Mouse (Mus musculus): ENCODE measurements at regions not wholly inside any gene's neighbourhood (a gene's known extent, or its start where the extent isn't known, plus 50 kb on each side); places are given as distances from the start of the nearest gene placed in this dataset.
"Not testable (repeated sequence)": the region's sequence is repeated elsewhere in the genome, so short reads cannot be mapped to it uniquely, and the experiment has no call there.

GRCm38 (mm10) chr13:111860931-111861330 is 52.1 kb upstream of the Map3k1 start:
- no peak for DNase-seq (ENCODE audit: low spot score in 2 of 2)

DNA sequence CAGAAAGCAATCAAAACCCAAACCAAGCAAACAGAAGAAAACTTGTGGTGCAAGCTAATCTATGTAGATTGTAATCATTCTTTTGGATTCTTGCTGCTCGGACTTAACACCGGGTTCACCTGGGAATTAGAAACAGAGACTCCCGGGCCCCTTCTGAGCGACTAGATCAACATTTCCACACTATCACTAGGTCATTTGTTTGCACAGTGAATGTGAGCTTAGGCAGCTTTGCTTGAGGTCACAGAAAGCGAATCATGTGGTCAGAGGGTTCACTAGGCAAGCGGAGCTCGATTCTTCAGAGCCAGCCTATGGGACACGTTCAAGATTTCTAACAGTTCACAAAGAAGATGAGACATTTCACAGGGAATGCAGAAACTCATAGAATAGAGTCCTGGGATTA is 53.5 kb upstream of the Map3k1 start:
- no peak for DNase-seq (ENCODE audit: low spot score in 2 of 2)

DNA sequence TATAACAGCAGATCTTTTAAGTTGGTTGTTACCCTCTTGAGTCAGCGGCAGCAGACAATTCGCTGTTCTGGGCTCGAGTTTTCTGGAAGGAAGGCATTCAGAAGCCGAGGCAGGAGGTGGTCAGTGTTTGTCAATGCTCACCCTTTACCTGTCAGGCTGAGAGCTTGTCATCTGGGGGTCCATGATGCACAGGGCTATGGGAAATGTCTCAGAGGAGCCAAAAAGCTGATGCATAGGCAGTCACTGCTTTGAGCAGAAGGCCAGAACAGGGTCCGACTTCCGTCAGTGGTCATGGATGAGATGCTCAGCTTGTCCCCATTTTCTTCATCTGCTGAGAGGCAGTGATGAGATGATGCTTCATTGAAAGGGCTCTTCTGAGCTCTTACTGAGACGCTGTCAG is 57.2 kb upstream of the Map3k1 start:
- no peak for DNase-seq (ENCODE audit: low spot score in 2 of 2)

DNA sequence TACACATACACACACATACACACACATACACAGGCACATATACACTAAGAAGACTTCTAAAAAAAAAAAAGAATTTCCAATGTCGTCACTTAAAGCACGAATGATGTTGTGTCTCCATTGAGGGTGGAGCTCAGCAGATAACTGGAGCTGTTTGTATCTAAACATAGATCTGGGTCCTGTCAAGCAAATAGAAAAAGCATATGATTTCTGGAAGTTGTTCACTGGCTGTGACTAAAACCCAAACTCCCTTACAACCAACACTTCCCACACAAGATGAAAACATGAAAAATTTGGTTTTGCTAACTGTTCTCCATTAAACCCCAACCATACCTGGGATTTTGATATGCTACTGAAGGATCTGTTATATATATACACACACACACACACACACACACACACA is 58.5 kb upstream of the Map3k1 start:
- DNase-seq (ENCODE audit: low spot score in 2 of 2): no peak

DNA sequence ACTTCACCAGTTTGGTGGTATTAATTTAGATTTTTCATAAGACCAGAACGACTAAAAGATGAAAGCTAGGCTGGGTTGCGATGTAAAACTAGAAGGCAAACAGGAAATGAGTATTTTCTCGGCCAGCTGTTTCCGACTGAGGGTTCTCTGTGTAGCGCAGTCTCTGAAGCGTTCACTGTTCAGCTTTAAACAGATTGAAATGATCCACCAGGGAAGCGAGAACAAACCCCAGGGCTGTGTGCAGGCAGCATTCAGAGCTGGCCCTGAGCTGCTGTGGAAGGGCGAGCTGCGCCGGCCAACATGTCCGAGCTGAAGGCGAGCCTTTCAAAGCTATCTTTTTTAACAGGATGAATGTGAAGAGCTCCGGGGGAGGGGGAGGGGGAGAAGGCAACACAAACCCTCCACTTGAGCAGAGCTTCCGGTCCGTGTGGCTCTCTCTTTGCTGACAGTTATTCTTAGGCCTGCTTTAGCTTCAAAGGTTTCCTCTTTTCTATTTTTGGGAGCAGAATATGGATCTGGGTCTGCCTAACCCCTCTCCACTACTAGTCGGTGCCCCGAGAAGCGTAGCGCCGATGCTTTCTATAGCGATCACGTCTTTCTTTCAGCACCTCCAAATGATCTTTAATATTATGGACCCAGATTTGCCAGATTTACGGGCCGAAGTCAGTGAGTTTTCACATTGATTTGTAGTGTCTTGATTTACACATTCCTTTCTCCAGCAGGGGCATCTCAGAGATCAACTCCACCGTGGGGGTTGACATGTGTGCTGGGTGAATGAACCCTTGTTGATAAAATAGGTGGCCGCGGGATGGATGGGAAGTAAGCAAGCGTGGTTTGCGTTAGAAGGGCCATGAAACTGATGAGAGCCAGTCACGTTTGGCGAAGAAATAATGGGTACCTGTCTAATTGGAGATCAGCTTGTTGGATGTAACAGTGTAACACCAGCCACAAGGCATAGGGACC is 59.3 kb upstream of the Map3k1 start:
- peak in 1 of 2 experiments; percentile 30 for DNase-seq (ENCODE audit: low spot score in 2 of 2)

DNA sequence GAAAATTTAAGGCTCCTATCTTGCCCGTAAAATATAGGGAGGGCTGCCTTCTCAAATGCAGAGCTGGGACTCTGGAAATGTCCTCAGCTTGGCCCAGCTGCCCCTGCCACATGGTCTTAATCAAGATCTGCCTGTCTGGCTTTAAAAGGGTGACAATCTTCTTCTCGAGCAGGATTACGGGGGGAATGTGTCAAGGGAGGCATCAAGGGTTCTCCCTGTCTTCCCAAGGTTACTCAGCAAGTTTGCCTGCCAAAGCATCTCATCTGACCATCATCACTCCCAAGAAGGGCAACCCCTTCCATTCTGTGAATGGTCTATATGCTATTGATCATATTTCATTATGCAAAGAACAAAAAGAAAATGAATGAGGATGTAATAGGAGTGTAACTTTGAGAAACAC is 60.2 kb upstream of the Map3k1 start:
- DNase-seq (ENCODE audit: low spot score in 2 of 2): no peak

- DNase-seq (ENCODE audit: low spot score in 2 of 2): peak; percentile 66 to 80
Measured at GRCm38 (mm10) chr13:111869771-111870437, 61.1 kb upstream of the Map3k1 start.

DNA sequence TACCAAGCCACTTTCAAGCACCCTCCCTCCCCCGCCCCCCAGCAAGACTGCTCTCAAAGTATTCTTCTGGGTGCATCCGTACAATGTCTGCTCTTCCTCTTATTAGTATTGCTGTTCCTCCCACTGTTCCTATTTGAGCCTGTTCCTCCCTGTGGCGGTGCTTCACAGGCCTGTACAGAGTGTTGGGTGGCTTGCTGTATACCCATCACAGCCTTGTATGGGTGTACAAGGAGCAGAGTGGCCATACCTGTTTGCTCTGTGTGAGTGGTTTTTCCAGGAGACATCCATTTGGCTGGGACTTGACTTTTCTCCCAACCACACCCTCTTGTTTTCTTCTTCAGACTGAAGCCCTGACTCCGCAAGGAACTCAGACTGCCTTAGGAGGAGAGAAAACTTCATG is 61.7 kb upstream of the Map3k1 start:
- no peak for DNase-seq (ENCODE audit: low spot score in 2 of 2)

- DNase-seq (ENCODE audit: low spot score in 2 of 2): no peak
Measured at GRCm38 (mm10) chr13:111871672-111872410, 63.0 kb upstream of the Map3k1 start.

GRCm38 (mm10) chr13:111874330-111874729 is 65.5 kb upstream of the Map3k1 start:
- DNase-seq (ENCODE audit: low spot score in 2 of 2): no peak

GRCm38 (mm10) chr13:111876404-111876803 is 67.6 kb upstream of the Map3k1 start:
- no peak for DNase-seq (ENCODE audit: low spot score in 2 of 2)

- no peak for DNase-seq (ENCODE audit: low spot score in 2 of 2)
Measured at GRCm38 (mm10) chr13:111876847-111877246, 68.1 kb upstream of the Map3k1 start.

DNA sequence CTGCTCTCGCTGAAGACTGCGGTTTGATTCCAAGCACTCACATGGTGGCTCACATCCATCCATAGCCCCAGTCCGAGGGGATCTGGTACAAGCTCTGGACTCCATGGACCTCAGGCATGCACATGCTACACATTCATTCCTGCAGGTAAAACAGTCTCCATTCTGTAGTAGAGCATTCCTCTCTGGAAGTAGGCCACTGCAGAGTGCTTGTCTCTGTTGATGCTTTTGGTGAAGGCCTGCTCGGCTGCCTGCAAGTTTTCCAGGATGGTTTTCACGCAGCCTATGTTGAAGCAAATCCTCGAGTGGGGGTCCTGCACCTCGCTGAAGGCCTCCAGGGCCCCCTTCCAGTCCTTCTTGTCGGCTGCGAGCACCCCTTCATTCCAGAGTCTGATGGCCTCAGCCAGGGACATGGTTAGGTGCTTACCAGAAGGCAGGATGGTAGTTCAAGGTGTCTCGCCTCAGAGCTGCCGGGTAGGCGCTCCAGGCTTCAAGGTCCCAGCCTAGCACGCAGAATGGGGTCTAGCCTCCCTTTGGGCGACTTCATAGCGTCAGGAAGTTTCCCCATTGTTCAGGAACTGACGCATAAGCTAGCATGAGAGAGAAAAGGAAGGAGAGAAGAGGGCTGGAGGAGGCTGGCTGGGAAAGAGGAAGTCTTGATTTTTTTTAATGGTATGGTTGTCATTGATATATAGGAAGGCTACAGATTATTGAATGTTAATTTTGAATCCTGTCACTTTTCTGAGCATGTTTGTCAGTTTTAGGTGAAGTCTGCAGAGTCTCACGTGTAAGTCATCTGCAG is 75.2 kb upstream of the Map3k1 start:
- not testable (repeated sequence) for DNase-seq (ENCODE audit: low spot score in 2 of 2)

DNA sequence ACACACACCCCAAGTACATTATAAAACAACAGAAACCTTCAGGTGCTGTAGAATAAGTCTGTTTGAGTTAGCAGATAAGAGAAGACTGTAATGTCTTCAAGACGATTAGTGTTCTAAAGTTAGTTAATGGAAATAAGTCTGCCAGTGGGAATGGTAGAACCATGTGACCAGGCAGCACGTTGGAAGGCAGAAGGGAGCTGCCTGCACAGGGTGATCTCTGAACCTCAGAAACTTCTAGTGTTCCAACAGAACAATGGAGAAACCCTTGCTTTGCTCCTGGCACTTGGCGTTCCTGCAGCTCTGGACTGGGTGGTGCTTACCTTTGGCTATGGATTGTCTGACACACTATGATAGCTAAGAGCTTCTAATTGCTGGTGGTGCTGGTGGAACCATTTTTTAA is 82.0 kb upstream of the Map3k1 start:
- no peak for DNase-seq (ENCODE audit: low spot score in 2 of 2)

DNA sequence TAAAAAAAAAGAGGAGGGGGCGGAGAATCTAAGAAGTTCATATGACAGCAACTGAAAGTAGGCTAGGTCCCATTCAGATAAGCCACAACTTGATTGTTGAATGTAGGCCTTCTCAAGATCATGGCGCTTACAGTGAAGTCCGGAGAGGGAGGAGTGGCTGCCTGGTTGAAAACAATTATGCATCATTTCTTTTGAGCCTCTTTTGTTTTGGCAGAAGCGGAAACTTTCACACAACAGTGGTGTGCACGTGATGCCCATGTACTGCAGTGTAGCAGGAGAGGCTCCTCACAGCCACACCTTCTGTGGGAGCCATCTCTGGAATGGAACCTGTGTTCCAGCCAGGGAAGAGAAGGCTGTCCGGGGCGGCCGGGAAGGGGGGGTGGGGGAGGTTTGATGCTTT is 83.3 kb upstream of the Map3k1 start:
- no peak for DNase-seq (ENCODE audit: low spot score in 2 of 2)

GRCm38 (mm10) chr13:111893221-111893713 is 84.5 kb upstream of the Map3k1 start:
- DNase-seq (ENCODE audit: low spot score in 2 of 2): no peak

DNA sequence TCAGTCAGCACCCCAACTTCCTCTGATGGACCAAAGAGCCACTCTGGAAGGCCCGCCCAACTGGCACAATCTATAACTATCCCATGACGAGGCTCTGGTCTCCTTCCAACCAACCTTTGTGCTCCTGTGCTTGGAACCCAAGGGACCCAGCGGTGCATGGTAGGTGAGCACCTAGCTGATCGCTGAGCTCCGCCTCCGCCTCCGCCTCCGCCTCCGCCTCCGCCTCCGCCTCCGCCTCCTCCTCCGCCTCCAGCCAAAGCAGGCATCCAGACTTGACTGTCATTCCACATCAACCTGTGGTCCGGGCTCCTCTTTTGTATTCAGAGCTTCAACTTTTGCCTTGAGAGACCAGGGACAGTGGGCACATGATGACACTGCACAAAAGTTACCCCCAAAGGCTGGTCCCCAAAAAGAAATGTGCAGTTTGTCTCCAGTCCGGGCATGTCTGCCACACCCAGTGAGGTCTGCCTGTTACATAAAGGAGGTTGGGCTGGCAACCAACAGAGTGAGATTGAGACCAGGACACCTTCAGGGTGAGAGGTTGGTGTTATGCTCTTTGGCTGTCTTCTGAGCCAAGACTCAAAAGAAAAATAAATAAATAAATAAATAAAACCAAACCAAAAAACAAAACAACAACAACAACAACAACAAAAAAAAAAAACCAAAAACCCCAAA is 86.1 kb upstream of the Map3k1 start:
- DNase-seq (ENCODE audit: low spot score in 2 of 2): no peak

DNA sequence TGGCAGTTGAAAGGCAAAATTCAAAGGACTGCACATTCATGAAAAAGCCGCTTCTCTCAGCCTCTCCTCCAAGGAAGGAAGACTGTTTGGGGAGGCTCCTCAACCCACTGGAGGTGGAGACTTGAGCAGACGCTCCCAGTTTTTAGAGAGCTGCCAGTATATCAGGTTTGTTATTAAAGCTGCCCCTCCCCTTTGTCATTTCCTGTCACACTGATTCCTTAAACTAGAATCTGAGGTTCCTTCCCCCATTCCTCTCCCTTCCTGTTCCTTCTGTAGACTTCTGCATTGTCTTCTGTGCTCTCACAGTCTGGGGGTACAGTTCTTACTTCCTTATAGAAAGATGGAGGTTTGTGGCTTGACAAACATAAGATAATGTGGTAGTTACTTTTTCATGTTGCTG is 87.5 kb upstream of the Map3k1 start:
- DNase-seq (ENCODE audit: low spot score in 2 of 2): no peak

DNA sequence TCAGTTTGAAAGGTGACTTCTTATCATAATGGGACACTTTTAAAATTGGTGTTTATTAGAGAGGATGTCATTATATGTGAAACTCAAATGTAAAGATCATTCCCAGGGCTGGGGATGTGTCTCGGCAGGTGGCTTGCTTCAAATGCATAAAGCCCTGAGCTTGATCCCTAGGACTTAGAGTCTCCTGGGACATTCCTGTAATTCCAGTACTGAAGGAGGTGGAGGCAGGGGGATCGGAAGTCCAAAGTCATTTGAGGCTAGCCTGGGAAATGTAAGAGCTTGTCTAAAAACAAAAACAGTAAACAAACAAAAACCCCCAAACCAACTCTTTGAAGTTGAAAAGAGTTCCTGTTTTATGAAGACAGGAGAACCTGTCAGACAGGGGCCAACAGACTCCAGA is 94.6 kb upstream of the Map3k1 start:
- no peak for DNase-seq (ENCODE audit: low spot score in 2 of 2)

DNA sequence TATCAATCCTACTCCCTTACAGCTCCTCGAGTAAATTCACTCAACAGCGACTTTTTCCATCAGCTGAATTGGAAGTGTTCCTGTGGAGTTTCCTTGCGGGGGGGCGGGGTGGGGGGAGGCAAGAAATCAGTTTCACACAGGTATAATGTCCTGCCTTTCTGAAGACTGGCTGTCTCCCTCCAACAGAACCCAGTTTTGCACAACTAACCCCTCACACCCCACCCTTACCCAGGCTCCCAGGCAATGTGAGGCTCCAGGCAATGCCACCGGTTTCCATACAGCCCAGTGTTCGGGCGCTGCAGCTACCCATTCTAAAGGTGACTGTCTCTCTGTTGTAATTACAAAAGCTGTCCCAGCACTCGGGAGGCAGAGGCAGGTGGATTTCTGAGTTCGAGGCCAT is 95.1 kb upstream of the Map3k1 start:
- DNase-seq (ENCODE audit: low spot score in 2 of 2): no peak
